Mouse (Mus musculus) liver, embryonic 13.5 days (tissue): ENCODE data around the gene Rasgrp4. TPM values are rescaled to one million over a fixed set of nuclear protein-coding genes. Genes with fewer than 3 reads are reported as not detected.
A peak's percentile ranks its signal among the peaks of the same experiment; 100 is the strongest.

Experiments
- ATAC-seq: fragments of 200-750 bp; cut with Nextera tagmentation; 2 replicates; pipeline ENCODE4 v1.8.0; 2017; ENCODE audit warnings: low read depth, mild to moderate bottlenecking, moderate number of reproducible peaks, moderate library complexity
- DNase-seq: peaks from one replicate; pipeline ENCODE4 v3.0.0; 2022
- H3K27ac ChIP-seq: fragments of 300-500 bp; sonication (generic); 2 replicates; pipeline ENCODE4 v1.5.1; 2015; ENCODE audit warnings: moderate library complexity, mild to moderate bottlenecking, inconsistent platforms
- H3K27me3 ChIP-seq: fragments of 300-500 bp; sonication (generic); 2 replicates; pipeline ENCODE4 v1.6.1; 2015; ENCODE audit warnings: mild to moderate bottlenecking, inconsistent platforms
- H3K36me3 ChIP-seq: fragments of 300-500 bp; sonication (generic); 2 replicates; pipeline ENCODE4 v1.6.1; 2015; ENCODE audit warnings: mild to moderate bottlenecking, inconsistent platforms
- H3K4me1 ChIP-seq: fragments of 300-500 bp; sonication (generic); replicated peaks from 2 replicates; pipeline ENCODE4 v1.6.1; 2015; ENCODE audit warnings: inconsistent platforms
- H3K4me2 ChIP-seq: fragments of 300-500 bp; sonication (generic); 2 replicates; pipeline ENCODE4 v1.6.1; 2015; ENCODE audit warnings: inconsistent platforms, mild to moderate bottlenecking, moderate library complexity
- H3K4me3 ChIP-seq: fragments of 300-500 bp; sonication (generic); replicated peaks from 2 replicates; pipeline ENCODE4 v1.5.1; 2015; ENCODE audit warnings: mild to moderate bottlenecking, inconsistent platforms
- H3K9ac ChIP-seq: fragments of 300-500 bp; sonication (generic); 2 replicates; pipeline ENCODE4 v1.6.1; 2015; ENCODE audit warnings: mild to moderate bottlenecking, inconsistent platforms
- H3K9me3 ChIP-seq: fragments of 300-500 bp; sonication (generic); replicated peaks from 2 replicates; pipeline ENCODE4 v1.6.1; 2016; ENCODE audit warnings: inconsistent platforms
- WGBS: fragments of 180-500 bp; shearing (Covaris S2); methylation state at CpG from one replicate; pipeline ENCODE4 v1.1.7; 2015; ENCODE audit not compliant: insufficient replicate concordance; 5-methylcytosine and 5-hydroxymethylcytosine counted together
- polyA plus RNA-seq: library from polyadenylated mRNA; unstranded; fragments of >200 nt; fragmentation: Nextera tagmentation; extraction: Ambion mirVana; gene quantifications from 2 replicates; pipeline ENCODE4 v1.2.1, GENCODE M21; 2015

The Rasgrp4 gene
- polyA plus RNA-seq, 1 experiment from 2014 or later: 0.29 TPM

GRCm38 (mm10) chr7:29148771-29149170 is 14.1 kb downstream of the Rasgrp4 start:
- ATAC-seq (no peak), DNase-seq (no peak)
- Histone ChIP-seq H3K9me3 (no peaks in the 10 kb centered on the region), H3K27ac (no peak overlapping the region), H3K27me3 (0 out of 2 replicates have a peak, but pooled peaks cover 4% of the 10 kb centered on the region), H3K4me3 (no peak overlapping the region), H3K4me1 (0 out of 2 replicates have a peak, but pooled peaks cover 4% of the 10 kb centered on the region), H3K36me3 (peaks cover under 1% of the 10 kb centered on the region; the same call in 1 of the 2 replicates), H3K9ac (no peak overlapping the region), H3K4me2 (no peak overlapping the region)
- WGBS: 71% methylated on average over 15 of the region's 15 CpGs

DNA sequence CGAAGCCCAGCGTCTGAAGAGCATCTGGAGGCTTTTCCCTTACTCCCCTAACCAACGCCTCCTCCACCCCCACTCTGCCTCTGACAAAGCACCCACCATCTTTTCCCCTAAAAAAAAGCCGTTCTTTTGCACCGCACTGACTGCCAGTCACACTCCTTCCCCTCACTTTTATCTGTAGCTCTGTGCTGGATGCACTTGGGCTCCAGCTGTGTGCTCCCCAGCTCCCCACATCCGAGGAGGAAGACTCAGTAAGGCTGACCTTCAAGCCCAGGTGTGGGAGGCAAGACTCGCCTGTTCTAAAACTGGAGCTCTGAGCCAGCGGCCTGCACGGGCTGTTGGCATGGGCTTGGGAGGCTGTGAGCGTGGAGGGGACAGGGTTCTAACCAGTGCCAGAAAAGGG is 16.8 kb downstream of the Rasgrp4 start:
- DNase-seq: no peak
- Histone ChIP-seq H3K4me2 (no peak overlapping the region), H3K9me3 (0 out of 2 replicates have a peak, but pooled peaks cover 4% of the 10 kb centered on the region), H3K36me3 (peaks cover 9% of the 10 kb centered on the region), H3K27me3 (0 out of 2 replicates have a peak, but pooled peaks cover 4% of the 10 kb centered on the region), H3K27ac (no peak overlapping the region), H3K9ac (no peak overlapping the region), H3K4me3 (no peak overlapping the region), H3K4me1 (peaks cover 17% of the 10 kb centered on the region)
- no peak for ATAC-seq
- 57% methylated on average over 10 of the region's 10 CpGs for WGBS

DNA sequence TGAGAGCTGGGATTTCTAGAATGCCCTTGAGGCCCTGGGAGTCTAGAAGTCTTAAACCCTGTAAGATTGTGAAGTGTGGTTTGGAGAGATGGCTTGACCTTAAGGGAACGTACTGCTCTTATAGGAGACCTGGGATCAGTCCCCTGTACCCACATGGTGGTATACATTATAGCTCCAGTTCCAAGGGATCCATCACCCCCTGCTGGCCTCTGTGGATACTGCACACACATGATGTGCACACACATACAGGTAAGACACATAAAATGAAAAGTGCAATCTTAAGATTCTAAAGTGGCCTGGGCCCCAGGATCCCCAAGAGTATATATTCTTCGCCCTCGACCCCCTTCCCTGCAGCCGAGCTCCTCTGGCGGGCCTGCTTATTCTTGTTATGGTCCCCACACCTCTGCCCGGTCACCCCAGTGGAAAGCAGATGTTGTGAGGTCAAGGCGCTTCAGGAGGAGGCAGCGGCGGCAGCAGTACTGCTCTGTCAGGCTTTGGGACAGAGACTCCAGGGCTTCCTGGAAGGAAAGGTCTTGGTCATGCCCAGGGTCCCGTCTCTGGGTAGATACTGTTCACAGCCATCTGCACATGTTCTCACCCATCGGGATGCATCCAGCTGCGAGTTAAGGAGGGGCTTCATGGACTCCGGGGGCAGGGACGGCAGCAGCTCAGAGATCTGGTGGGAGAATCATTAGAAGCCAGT is 19.5 kb downstream of the Rasgrp4 start:
- H3K9ac ChIP-seq: no peak overlapping the region

GRCm38 (mm10) chr7:29155196-29155837 is 20.7 kb downstream of the Rasgrp4 start:
- Histone ChIP-seq H3K4me3 (peak overlapping the region; percentile 85), H3K27me3 (peaks cover 29% of the 10 kb centered on the region), H3K27ac (peak overlapping the region; percentile 77), H3K9ac (peak overlapping the region; percentile 84), H3K4me2 (peak overlapping the region; percentile 100), H3K36me3 (peaks cover 9% of the 10 kb centered on the region), H3K4me1 (peaks cover 20% of the 10 kb centered on the region), H3K9me3 (0 out of 2 replicates have a peak, but pooled peaks cover 4% of the 10 kb centered on the region)
- 8% methylated on average over 35 of the region's 37 CpGs for WGBS
- DNase-seq (peak; percentile 82), ATAC-seq (peak; percentile 87)

More for the DNA sequence above, 19.5 kb downstream of the Rasgrp4 start:
- ATAC-seq: no peak
- Histone ChIP-seq H3K4me1 (peaks cover 20% of the 10 kb centered on the region), H3K27ac (no peak overlapping the region), H3K4me2 (no peak overlapping the region), H3K9me3 (0 out of 2 replicates have a peak, but pooled peaks cover 4% of the 10 kb centered on the region), H3K27me3 (peaks cover 22% of the 10 kb centered on the region), H3K4me3 (no peak overlapping the region), H3K36me3 (peaks cover 9% of the 10 kb centered on the region)
- no peak for DNase-seq
- 87% methylated on average over 14 of the region's 14 CpGs for WGBS

DNA sequence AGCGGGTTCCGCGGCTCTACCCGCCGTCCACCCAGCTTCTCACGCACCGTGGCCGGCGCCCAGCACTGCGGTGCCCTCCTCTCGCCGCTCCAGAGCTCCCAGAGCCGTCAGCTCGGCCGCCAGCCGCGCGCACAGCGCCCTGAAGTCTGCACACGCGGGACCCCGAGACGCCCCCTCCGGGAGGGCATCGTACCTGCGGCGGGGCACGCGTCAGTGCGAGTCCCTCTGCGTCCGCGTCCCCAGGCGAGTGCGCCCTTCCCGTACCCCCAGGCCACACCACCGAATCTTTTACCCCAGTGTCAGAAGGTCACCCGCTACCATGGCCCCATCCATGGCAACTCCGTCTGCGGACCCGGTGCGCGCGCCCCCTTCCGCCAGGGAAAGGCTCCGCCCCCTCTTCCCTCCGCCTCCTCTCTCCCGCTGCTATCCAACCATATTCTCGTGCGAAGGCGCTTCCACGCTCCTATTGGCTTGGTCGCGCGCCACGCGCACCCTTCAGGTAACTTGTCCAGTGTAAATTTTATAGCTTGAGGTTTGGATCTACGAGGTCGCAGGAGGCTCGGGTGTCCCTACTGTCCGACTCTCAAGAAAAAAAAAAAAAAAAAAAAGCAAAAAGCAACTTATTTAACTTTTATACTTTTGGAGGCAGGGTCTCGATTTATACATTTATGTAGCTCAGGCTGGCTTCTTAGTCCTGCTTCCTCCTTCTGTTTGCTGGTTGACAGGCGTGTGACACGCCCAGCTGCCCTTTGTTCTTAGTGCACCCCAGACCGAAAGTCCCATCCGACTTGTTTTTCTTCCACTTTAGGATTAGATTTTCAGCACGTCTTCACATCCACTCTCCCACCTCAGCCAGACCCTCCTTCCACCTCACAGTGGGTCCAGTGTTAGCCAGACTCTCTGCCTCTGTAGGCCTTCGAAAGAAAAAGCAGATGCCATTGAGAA is 21.5 kb downstream of the Rasgrp4 start, which contains the start of gene Fam98c:
TSS of gene Fam98c (minus strand) at position 397 of the 945 bp plus-strand sequence.
- Histone ChIP-seq H3K9me3 (0 out of 2 replicates have a peak, but pooled peaks cover 4% of the 10 kb centered on the region), H3K27ac (peak within 1 kb of the TSS; percentile 77), H3K4me1 (peaks cover 20% of the 10 kb centered on the region), H3K36me3 (peaks cover 9% of the 10 kb centered on the region), H3K27me3 (peaks cover 32% of the 10 kb centered on the region), H3K4me2 (peak within 1 kb of the TSS; percentile 100), H3K9ac (peak within 1 kb of the TSS; percentile 84), H3K4me3 (peak within 1 kb of the TSS; percentile 85)
- ATAC-seq (peak; percentile 75), DNase-seq (peak; percentile 71)
- 2% methylated on average over 65 of the region's 68 CpGs for WGBS

GRCm38 (mm10) chr7:29158264-29158663 is 23.6 kb downstream of the Rasgrp4 start:
- Histone ChIP-seq H3K4me1 (peaks cover 29% of the 10 kb centered on the region), H3K9ac (no peak overlapping the region), H3K9me3 (0 out of 2 replicates have a peak, but pooled peaks cover 4% of the 10 kb centered on the region), H3K27me3 (peaks cover 32% of the 10 kb centered on the region), H3K27ac (no peak overlapping the region), H3K36me3 (peaks cover 9% of the 10 kb centered on the region), H3K4me2 (no peak overlapping the region), H3K4me3 (no peak overlapping the region)
- ATAC-seq: no peak
- no peak for DNase-seq
- 11% methylated on average over 5 of the region's 5 CpGs for WGBS

DNA sequence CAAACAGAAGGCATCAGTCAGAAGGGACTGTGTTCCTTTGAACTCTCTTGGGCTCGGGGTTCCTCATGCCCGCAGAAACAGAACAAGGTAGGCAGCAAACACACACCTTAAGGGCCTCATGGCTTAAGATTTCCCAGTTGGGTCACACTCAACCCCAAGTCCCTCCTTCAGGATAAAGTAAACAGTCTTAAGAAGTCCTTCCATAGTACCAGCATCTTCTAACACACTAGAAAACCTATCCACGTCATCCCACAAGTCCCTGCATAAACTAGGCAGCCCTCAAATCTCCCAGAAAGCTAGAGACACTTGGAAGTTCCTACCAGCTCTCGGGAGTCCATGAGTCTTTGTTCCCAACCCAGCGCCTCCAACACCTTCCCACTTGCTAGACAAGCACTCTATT is 27.6 kb downstream of the Rasgrp4 start:
- Histone ChIP-seq H3K4me3 (no peak overlapping the region), H3K36me3 (no peaks in the 10 kb centered on the region), H3K9ac (no peak overlapping the region), H3K27ac (no peak overlapping the region), H3K27me3 (peaks cover 45% of the 10 kb centered on the region), H3K4me1 (peaks cover 10% of the 10 kb centered on the region), H3K9me3 (no peaks in the 10 kb centered on the region), H3K4me2 (0 out of 2 replicates have a peak overlapping the region, but pooled peaks have one; percentile 13)
- DNase-seq (no peak), ATAC-seq (no peak)
- 56% methylated on average over 5 of the region's 5 CpGs for WGBS

- no peak overlapping the region for H3K9ac ChIP-seq
- H3K4me2 ChIP-seq: peak overlapping the region; percentile 13; the same call in 1 of the 2 replicates
- WGBS: 11% methylated on average over 9 of the region's 9 CpGs
- H3K27me3 ChIP-seq: peaks cover 46% of the 10 kb centered on the region
- H3K36me3 ChIP-seq: no peaks in the 10 kb centered on the region
- no peak overlapping the region for H3K4me3 ChIP-seq
- DNase-seq (peak; percentile 48), ATAC-seq (peak; percentile 67)
- no peaks in the 10 kb centered on the region for H3K9me3 ChIP-seq
- H3K27ac ChIP-seq: no peak overlapping the region
- peaks cover 10% of the 10 kb centered on the region for H3K4me1 ChIP-seq
Measured at GRCm38 (mm10) chr7:29162750-29163525, 28.3 kb downstream of the Rasgrp4 start.

DNA sequence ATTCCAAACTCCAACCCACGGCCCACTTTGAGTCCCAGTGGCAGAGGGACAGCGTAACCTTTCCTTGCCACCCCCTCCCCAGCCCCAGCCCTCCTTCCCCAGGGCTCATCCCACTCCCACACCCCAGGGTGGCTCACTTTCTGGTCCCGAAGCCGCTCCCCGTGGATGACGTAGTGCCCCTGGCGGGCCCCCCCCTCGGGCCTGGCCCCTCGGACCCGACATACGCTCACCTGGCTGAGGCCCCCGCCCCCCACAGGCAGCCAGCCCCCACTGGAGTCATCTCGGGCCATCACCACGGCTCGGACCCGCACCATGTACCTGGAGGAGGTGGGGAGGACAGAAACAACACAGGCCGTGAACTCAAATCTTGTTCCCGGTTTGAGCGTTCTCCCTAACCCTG is 33.0 kb downstream of the Rasgrp4 start:
- H3K4me1 ChIP-seq: peaks cover 43% of the 10 kb centered on the region
- no peak overlapping the region for H3K9ac ChIP-seq
- WGBS: 38% methylated on average over 19 of the region's 19 CpGs
- H3K9me3 ChIP-seq: no peaks in the 10 kb centered on the region
- no peak overlapping the region for H3K4me3 ChIP-seq
- ATAC-seq (no peak), DNase-seq (no peak)
- no peak overlapping the region for H3K4me2 ChIP-seq
- peaks cover 67% of the 10 kb centered on the region for H3K27me3 ChIP-seq
- H3K27ac ChIP-seq: no peak overlapping the region
- H3K36me3 ChIP-seq: peaks cover 2% of the 10 kb centered on the region; the same call in 1 of the 2 replicates

GRCm38 (mm10) chr7:29168121-29168695 is 33.6 kb downstream of the Rasgrp4 start:
- H3K27ac ChIP-seq: no peak overlapping the region
- H3K4me3 ChIP-seq: 0 out of 2 replicates have a peak overlapping the region, but pooled peaks have one; percentile 56
- H3K27me3 ChIP-seq: peaks cover 73% of the 10 kb centered on the region

More at GRCm38 (mm10) chr7:29168121-29168695, 33.6 kb downstream of the Rasgrp4 start:
- ATAC-seq (no peak), DNase-seq (no peak)
- H3K9ac ChIP-seq: no peak overlapping the region
- H3K4me1 ChIP-seq: peaks cover 38% of the 10 kb centered on the region
- H3K36me3 ChIP-seq: peaks cover 6% of the 10 kb centered on the region
- 10% methylated on average over 10 of the region's 10 CpGs for WGBS
- H3K9me3 ChIP-seq: no peaks in the 10 kb centered on the region
- H3K4me2 ChIP-seq: peak overlapping the region; percentile 74
